Mouse (Mus musculus): Measurements from ENCODE around the gene Gnb1.
A peak's percentile ranks its signal among the peaks of the same experiment; 100 is the strongest.

The Gnb1 gene

GRCm38 (mm10) chr4:155582279-155582905 is 91.2 kb downstream of the Gnb1 start:
- H3K4me3 ChIP-seq (replicated peaks; ENCODE audit: low read length) = no peak overlapping the region
- peaks cover 4% of the 10 kb centered on the region; the same call in 1 of the 2 replicates for H3K4me1 ChIP-seq (replicated peaks; ENCODE audit: low read depth, low read length)
- no peaks in the 10 kb centered on the region for H3K27me3 ChIP-seq (ENCODE audit: insufficient read depth, low read length)
- no peaks in the 10 kb centered on the region for H3K9me3 ChIP-seq (ENCODE audit: low read length)
- peaks cover 93% of the 10 kb centered on the region for H3K36me3 ChIP-seq (ENCODE audit: insufficient read depth, low read length)
- TF ChIP-seq CTCF (conservative IDR thresholded peaks at IDR 0.05; ENCODE audit: low read length) (no peak), NANOG (IDR thresholded peaks at IDR 0.05; ENCODE audit: borderline replicate concordance, low read length) (no peak), POU5F1 (IDR thresholded peaks at IDR 0.05; ENCODE audit: borderline replicate concordance, low read length) (no peak)

GRCm38 (mm10) chr4:155589356-155589755 is 98.2 kb downstream of the Gnb1 start:
- Histone ChIP-seq H3K4me1 (replicated peaks; ENCODE audit: low read depth, low read length) (no peaks in the 10 kb centered on the region), H3K36me3 (ENCODE audit: insufficient read depth, low read length) (peaks cover 68% of the 10 kb centered on the region), H3K27me3 (ENCODE audit: insufficient read depth, low read length) (no peaks in the 10 kb centered on the region), H3K9me3 (ENCODE audit: low read length) (no peaks in the 10 kb centered on the region), H3K4me3 (replicated peaks; ENCODE audit: low read length) (no peak overlapping the region)
- no peak for TF ChIP-seq POU5F1 (IDR thresholded peaks at IDR 0.05; ENCODE audit: borderline replicate concordance, low read length)
- no peak for TF ChIP-seq CTCF (conservative IDR thresholded peaks at IDR 0.05; ENCODE audit: low read length)
- no peak for TF ChIP-seq NANOG (IDR thresholded peaks at IDR 0.05; ENCODE audit: borderline replicate concordance, low read length)

DNA sequence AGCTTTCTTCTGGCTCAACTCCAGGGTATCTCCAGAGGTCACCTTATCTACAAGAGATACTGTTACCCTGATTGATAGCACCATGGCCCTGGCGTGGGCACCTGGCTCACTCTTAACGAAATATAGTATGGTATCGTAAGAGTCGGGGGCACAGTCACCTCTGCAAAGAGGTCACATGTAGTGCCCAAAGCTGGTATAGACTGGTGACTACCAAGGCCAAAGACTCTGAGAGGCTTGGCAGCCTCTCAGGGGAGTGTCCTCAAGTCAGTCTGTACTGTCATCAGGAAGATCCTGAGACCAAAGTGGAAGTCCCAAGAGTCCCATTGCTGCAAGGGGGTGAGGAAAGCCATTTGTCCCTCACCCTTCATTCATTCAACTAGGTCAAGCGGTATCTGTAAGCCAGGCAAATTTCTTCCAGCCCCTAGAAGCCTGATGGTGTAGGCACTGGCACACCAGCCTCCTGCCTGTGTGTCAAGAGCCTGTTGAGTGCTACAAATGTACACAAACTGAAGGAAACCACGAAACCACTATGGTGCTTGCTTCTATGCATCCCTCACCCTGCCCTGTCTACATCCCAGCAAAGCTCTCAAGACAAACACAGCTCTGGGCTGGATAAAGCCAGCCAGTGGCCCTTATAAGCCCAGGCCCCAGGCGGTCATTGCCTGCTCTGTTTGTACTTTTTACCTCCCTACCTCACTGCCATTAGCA is 100.0 kb downstream of the Gnb1 start:
- Histone ChIP-seq H3K4me1 (replicated peaks; ENCODE audit: low read depth, low read length) (no peaks in the 10 kb centered on the region; the same call in 1 of the 2 replicates), H3K36me3 (ENCODE audit: insufficient read depth, low read length) (peaks cover 50% of the 10 kb centered on the region), H3K4me3 (replicated peaks; ENCODE audit: low read length) (no peak overlapping the region), H3K9me3 (ENCODE audit: low read length) (no peaks in the 10 kb centered on the region), H3K27me3 (ENCODE audit: insufficient read depth, low read length) (no peaks in the 10 kb centered on the region)
- no peak for TF ChIP-seq POU5F1 (IDR thresholded peaks at IDR 0.05; ENCODE audit: borderline replicate concordance, low read length)

DNA sequence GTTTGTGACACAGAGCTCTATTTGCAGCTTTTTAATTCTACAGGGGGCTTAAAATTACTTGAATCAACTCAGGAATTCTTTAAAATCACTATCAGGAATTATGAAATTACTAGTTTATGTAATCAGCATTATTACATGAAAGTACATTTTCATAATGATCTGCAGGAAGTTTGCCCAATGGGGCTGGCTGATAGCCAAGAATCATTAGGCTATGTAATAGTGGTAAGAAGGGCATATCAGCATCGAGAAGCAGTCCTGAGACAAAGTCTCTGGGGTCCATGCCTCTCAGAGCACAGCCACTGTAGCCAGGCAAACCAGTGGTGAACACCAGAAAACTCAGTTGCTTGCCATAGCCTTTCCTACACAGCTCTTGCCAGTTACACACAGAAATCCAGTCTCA is 102.6 kb downstream of the Gnb1 start:
- no peaks in the 10 kb centered on the region for H3K27me3 ChIP-seq (ENCODE audit: insufficient read depth, low read length)
- TF ChIP-seq POU5F1 (IDR thresholded peaks at IDR 0.05; ENCODE audit: borderline replicate concordance, low read length) (no peak), CTCF (conservative IDR thresholded peaks at IDR 0.05; ENCODE audit: low read length) (no peak), NANOG (IDR thresholded peaks at IDR 0.05; ENCODE audit: borderline replicate concordance, low read length) (no peak)
- no peaks in the 10 kb centered on the region for H3K9me3 ChIP-seq (ENCODE audit: low read length)
- H3K4me3 ChIP-seq (replicated peaks; ENCODE audit: low read length) = no peak overlapping the region
- peaks cover 24% of the 10 kb centered on the region for H3K36me3 ChIP-seq (ENCODE audit: insufficient read depth, low read length)
- H3K4me1 ChIP-seq (replicated peaks; ENCODE audit: low read depth, low read length) = peaks cover 10% of the 10 kb centered on the region

DNA sequence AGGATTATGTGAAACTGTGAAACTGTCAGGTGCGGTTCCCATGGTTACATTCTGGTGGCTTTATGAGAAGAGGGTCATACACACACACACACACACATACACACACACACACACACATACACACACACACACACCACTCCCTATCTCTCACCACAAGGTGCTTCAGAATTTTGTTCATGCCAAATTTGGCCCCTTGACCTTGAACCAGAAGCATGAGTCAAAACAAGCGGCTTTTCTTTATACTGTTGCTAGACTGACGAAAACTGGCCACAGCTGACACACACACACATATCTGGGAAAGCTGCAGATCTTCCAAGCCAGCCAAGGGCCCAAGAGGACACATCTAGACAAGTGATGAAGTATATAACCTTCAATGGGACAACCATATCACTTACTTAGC is 104.6 kb downstream of the Gnb1 start:
- Histone ChIP-seq H3K27me3 (ENCODE audit: insufficient read depth, low read length) (no peaks in the 10 kb centered on the region), H3K4me3 (replicated peaks; ENCODE audit: low read length) (no peak overlapping the region), H3K36me3 (ENCODE audit: insufficient read depth, low read length) (peaks cover 5% of the 10 kb centered on the region), H3K4me1 (replicated peaks; ENCODE audit: low read depth, low read length) (peaks cover 24% of the 10 kb centered on the region), H3K9me3 (ENCODE audit: low read length) (no peaks in the 10 kb centered on the region)
- TF ChIP-seq CTCF (conservative IDR thresholded peaks at IDR 0.05; ENCODE audit: low read length) (no peak), POU5F1 (IDR thresholded peaks at IDR 0.05; ENCODE audit: borderline replicate concordance, low read length) (no peak), NANOG (IDR thresholded peaks at IDR 0.05; ENCODE audit: borderline replicate concordance, low read length) (no peak)

DNA sequence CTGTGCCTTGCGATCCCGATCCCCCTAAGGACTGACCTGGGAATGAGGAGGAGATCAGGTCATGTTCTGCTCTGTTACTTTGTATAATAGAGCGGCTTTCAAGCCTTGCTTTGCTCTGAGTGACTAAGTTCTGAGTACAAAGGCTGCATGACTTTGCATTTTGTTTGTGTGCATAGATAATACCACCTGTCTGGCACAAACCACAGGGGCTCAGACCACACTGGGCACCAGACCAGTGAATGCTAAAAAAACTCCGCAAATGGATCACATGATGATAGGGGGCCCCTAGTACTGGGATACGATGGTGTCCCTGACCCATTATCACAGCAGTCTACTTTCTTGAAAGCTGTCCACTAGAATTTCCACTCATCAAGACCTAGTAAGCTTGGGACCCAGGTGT is 105.4 kb downstream of the Gnb1 start:
- no peak for TF ChIP-seq NANOG (IDR thresholded peaks at IDR 0.05; ENCODE audit: borderline replicate concordance, low read length)
- TF ChIP-seq POU5F1 (IDR thresholded peaks at IDR 0.05; ENCODE audit: borderline replicate concordance, low read length) = no peak
- TF ChIP-seq CTCF (conservative IDR thresholded peaks at IDR 0.05; ENCODE audit: low read length) = no peak
- no peaks in the 10 kb centered on the region for H3K9me3 ChIP-seq (ENCODE audit: low read length)
- H3K36me3 ChIP-seq (ENCODE audit: insufficient read depth, low read length) = no peaks in the 10 kb centered on the region
- H3K27me3 ChIP-seq (ENCODE audit: insufficient read depth, low read length) = no peaks in the 10 kb centered on the region
- H3K4me1 ChIP-seq (replicated peaks; ENCODE audit: low read depth, low read length) = peaks cover 25% of the 10 kb centered on the region
- no peak overlapping the region for H3K4me3 ChIP-seq (replicated peaks; ENCODE audit: low read length)

DNA sequence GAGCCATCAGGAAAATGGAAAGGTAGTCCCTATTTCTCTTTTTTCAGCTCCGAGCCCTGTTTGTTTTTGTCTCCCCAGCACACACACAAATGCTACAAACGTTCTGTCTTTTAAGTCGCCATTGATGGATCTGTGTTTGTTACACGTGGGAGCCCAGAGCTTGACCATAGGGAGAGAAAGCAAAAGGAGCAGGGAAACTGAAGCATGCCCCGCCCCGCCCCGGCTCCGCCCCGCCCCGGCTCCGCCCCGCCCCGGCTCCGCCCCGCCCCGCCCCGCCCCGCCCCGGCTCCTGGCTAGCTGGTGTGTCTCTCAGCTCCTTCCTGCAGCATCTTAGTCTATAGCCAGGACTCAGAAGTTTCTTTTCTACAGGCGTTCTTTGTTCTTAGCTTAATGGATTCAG is 107.4 kb downstream of the Gnb1 start:
- Histone ChIP-seq H3K36me3 (ENCODE audit: insufficient read depth, low read length) (peaks cover 11% of the 10 kb centered on the region), H3K9me3 (ENCODE audit: low read length) (no peaks in the 10 kb centered on the region), H3K4me3 (replicated peaks; ENCODE audit: low read length) (peak overlapping the region; percentile 30; the same call in 1 of the 2 replicates), H3K4me1 (replicated peaks; ENCODE audit: low read depth, low read length) (peaks cover 37% of the 10 kb centered on the region), H3K27me3 (ENCODE audit: insufficient read depth, low read length) (no peaks in the 10 kb centered on the region)
- no peak for TF ChIP-seq NANOG (IDR thresholded peaks at IDR 0.05; ENCODE audit: borderline replicate concordance, low read length)
- TF ChIP-seq CTCF (conservative IDR thresholded peaks at IDR 0.05; ENCODE audit: low read length) = no peak
- TF ChIP-seq POU5F1 (IDR thresholded peaks at IDR 0.05; ENCODE audit: borderline replicate concordance, low read length) = no peak

- Histone ChIP-seq H3K27me3 (ENCODE audit: insufficient read depth, low read length) (no peaks in the 10 kb centered on the region), H3K9me3 (ENCODE audit: low read length) (no peaks in the 10 kb centered on the region), H3K36me3 (ENCODE audit: insufficient read depth, low read length) (peaks cover 25% of the 10 kb centered on the region), H3K4me3 (replicated peaks; ENCODE audit: low read length) (peak overlapping the region; percentile 96), H3K4me1 (replicated peaks; ENCODE audit: low read depth, low read length) (peaks cover 47% of the 10 kb centered on the region)
- TF ChIP-seq CTCF (conservative IDR thresholded peaks at IDR 0.05; ENCODE audit: low read length) (no peak), NANOG (IDR thresholded peaks at IDR 0.05; ENCODE audit: borderline replicate concordance, low read length) (no peak), POU5F1 (IDR thresholded peaks at IDR 0.05; ENCODE audit: borderline replicate concordance, low read length) (no peak)
Measured at GRCm38 (mm10) chr4:155599901-155600825, 109.0 kb downstream of the Gnb1 start.
